Mouse (Mus musculus) erythroblast, embryonic 14.5 days (primary cell): ENCODE results near the gene Gpr107.

ENCODE experiments used
- GATA1 ChIP-seq: IDR thresholded peaks from 2 replicates; pipeline ENCODE4 v1.6.1; 2012; ENCODE audit warnings: low read length, inconsistent platforms, mixed read lengths
- TAL1 ChIP-seq: IDR thresholded peaks from 3 replicates; pipeline ENCODE4 v1.6.1; 2012; ENCODE audit warnings: low read length, inconsistent platforms, mixed read lengths

GRCm38 (mm10) chr2:31258609-31259366 is 106.7 kb downstream of the Gpr107 start:
- TF ChIP-seq GATA1 (no peak), TAL1 (no peak)
